Mouse (Mus musculus): ENCODE results near the gene Sell. TPM values are rescaled to one million over a fixed set of nuclear protein-coding genes. Genes with fewer than 3 reads are reported as not detected.

Sell gene
- polyA plus RNA-seq, 1 experiment from 2014 or later, result 10.8 TPM

DNA sequence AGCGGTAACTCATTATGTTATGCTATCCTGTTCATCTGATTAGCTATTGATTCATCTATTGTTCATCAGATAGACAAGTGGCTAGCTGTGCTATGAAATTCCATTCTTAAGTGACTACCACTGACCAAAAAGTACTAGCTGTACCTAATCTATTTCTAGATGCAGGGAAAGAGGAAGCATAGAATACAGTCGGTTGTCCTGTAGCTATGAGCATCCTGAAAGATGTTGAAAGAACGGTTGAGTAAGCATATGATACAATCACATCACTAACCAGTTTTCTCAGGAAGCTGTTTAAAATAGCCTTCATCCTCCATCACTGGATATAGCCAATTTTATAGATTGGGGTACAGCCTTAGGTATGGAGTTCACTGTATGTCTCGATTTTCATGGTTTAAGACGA is 26.1 kb downstream of the Sell start:
- Histone ChIP-seq H3K9ac (replicated peaks) (no peak overlapping the region), H3K27ac (ENCODE audit: low read depth) (peak overlapping the region; percentile 74; the same call in 1 of the 2 replicates), H3K36me3 (replicated peaks; ENCODE audit: insufficient read depth, low read length) (no peaks in the 10 kb centered on the region), H3K9me3 (ENCODE audit: low read length) (no peaks in the 10 kb centered on the region), H3K4me3 (ENCODE audit: low read depth, low read length) (no peak overlapping the region), H3K27me3 (ENCODE audit: insufficient read depth, low read length) (no peaks in the 10 kb centered on the region), H3K4me1 (ENCODE audit: insufficient read depth) (peaks cover 4% of the 10 kb centered on the region; the same call in 1 of the 2 replicates), H3K4me2 (ENCODE audit: low read depth, low read length) (no peak overlapping the region)
- DNase-seq (no peak), ATAC-seq (no peak)
- 56% methylated on average over 5 of the region's 5 CpGs for WGBS (ENCODE audit: insufficient replicate concordance)
- TF ChIP-seq EP300 (IDR thresholded peaks at IDR 0.05; ENCODE audit: low read depth) (no peak), CTCF (IDR thresholded peaks at IDR 0.05; ENCODE audit: low read depth) (no peak)

DNA sequence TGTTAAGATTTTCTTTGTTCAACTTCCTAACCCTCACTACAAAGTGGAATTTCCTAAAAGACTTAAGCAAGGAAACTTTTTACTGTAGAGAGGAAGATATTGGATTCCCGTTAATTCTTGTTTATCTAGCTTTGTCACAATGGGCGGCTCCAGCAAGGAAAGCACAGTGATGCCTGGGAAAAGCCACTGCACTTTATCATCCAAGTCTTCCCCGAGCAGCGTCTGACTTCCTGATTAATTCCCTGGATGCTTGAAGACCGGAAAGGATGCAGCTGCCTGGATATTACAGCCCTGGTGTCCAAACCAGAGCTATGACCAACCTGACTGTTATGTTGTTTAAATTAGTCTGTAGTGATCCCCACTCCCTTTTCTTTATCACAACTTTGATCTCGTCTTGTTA is 35.0 kb downstream of the Sell start:
- Histone ChIP-seq H3K4me3 (ENCODE audit: low read depth, low read length) (no peak overlapping the region), H3K27ac (ENCODE audit: low read depth) (no peak overlapping the region), H3K9ac (replicated peaks) (no peak overlapping the region), H3K4me2 (ENCODE audit: low read depth, low read length) (no peak overlapping the region), H3K27me3 (ENCODE audit: insufficient read depth, low read length) (no peaks in the 10 kb centered on the region), H3K9me3 (ENCODE audit: low read length) (no peaks in the 10 kb centered on the region), H3K4me1 (ENCODE audit: insufficient read depth) (no peaks in the 10 kb centered on the region), H3K36me3 (replicated peaks; ENCODE audit: insufficient read depth, low read length) (no peaks in the 10 kb centered on the region)
- DNase-seq (no peak), ATAC-seq (no peak)
- no peak for TF ChIP-seq EP300 (IDR thresholded peaks at IDR 0.05; ENCODE audit: low read depth)
- no peak for TF ChIP-seq CTCF (IDR thresholded peaks at IDR 0.05; ENCODE audit: low read depth)
- WGBS (ENCODE audit: insufficient replicate concordance), result 58% methylated on average over 6 of the region's 6 CpGs

DNA sequence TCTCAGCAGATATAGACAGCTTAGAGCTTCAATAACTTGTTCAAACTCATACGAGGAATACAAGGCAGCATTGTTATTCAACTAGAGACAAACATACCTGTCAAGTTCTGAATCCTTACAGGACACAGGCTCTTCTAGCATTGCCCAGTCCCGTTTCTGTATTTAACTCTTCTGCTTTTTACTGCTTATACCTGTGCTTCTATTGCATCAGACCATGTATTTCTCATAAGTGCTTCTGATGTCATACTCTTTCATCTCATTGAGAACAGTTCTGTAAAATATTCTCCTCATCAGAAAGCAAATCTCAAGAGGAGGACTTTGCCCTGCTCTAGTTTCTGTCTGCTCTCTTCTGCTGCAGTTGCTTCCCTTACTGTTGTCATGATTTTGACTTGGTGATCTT is 36.1 kb downstream of the Sell start:
- H3K4me3 ChIP-seq (ENCODE audit: low read depth, low read length), result no peak overlapping the region
- ATAC-seq (no peak), DNase-seq (no peak)
- no peaks in the 10 kb centered on the region for H3K9me3 ChIP-seq (ENCODE audit: low read length)
- WGBS (ENCODE audit: insufficient replicate concordance), result 66% methylated on average over 2 of the region's 2 CpGs
- H3K4me2 ChIP-seq (ENCODE audit: low read depth, low read length), result no peak overlapping the region
- H3K27ac ChIP-seq (ENCODE audit: low read depth), result no peak overlapping the region
- no peak overlapping the region for H3K9ac ChIP-seq (replicated peaks)
- H3K27me3 ChIP-seq (ENCODE audit: insufficient read depth, low read length), result no peaks in the 10 kb centered on the region
- no peaks in the 10 kb centered on the region for H3K36me3 ChIP-seq (replicated peaks; ENCODE audit: insufficient read depth, low read length)
- TF ChIP-seq EP300 (IDR thresholded peaks at IDR 0.05; ENCODE audit: low read depth), result no peak
- no peak for TF ChIP-seq CTCF (IDR thresholded peaks at IDR 0.05; ENCODE audit: low read depth)
- H3K4me1 ChIP-seq (ENCODE audit: insufficient read depth), result no peaks in the 10 kb centered on the region

DNA sequence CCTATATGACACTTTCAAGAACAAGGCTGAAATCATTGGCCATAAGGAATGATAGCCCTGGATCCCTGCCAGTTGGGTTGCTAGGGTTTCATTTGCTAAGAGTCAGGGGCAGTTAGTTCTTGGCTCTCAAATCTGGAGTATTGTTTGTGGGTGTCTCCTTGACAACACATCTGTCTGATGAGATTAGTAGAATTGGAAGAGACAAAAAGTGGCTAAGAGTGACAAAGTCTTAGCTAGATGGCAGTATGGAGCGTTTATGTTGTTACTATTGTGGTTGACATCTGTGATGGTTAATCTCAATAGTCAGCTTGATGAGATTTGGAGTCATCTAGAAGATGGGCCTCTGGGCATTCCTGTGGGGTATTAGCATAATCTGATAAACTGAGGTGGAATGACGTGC is 36.6 kb downstream of the Sell start:
- DNase-seq, result no peak
- WGBS (ENCODE audit: insufficient replicate concordance), result 61% methylated on average over 2 of the region's 2 CpGs
- Histone ChIP-seq H3K4me3 (ENCODE audit: low read depth, low read length) (no peak overlapping the region), H3K4me2 (ENCODE audit: low read depth, low read length) (no peak overlapping the region), H3K9me3 (ENCODE audit: low read length) (no peaks in the 10 kb centered on the region), H3K27me3 (ENCODE audit: insufficient read depth, low read length) (no peaks in the 10 kb centered on the region), H3K9ac (replicated peaks) (no peak overlapping the region), H3K4me1 (ENCODE audit: insufficient read depth) (no peaks in the 10 kb centered on the region), H3K27ac (ENCODE audit: low read depth) (no peak overlapping the region), H3K36me3 (replicated peaks; ENCODE audit: insufficient read depth, low read length) (no peaks in the 10 kb centered on the region)
- ATAC-seq, result no peak
- TF ChIP-seq CTCF (IDR thresholded peaks at IDR 0.05; ENCODE audit: low read depth) (no peak), EP300 (IDR thresholded peaks at IDR 0.05; ENCODE audit: low read depth) (no peak)

DNA sequence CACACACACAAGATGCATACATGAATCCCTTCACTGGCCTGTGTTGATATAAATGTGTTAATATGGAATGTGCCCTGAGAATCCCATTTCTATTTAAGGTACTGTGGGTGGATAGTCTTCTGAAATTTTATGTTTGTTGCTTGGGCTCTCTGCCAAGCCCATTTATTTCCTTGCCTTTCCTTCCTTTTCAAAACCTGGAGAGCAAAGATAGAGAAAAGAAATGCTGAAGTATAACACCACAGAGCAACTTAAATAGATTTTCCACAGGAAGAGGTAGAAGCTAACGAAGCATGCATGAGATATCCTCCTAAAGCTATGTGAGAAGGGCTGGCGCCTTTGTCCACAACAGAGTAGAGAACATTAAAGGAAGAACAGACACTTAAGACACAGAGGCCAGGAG is 48.0 kb downstream of the Sell start:
- Histone ChIP-seq H3K9me3 (ENCODE audit: low read length) (no peaks in the 10 kb centered on the region), H3K4me3 (ENCODE audit: low read depth, low read length) (no peak overlapping the region), H3K27ac (ENCODE audit: low read depth) (no peak overlapping the region), H3K27me3 (ENCODE audit: insufficient read depth, low read length) (no peaks in the 10 kb centered on the region), H3K36me3 (replicated peaks; ENCODE audit: insufficient read depth, low read length) (no peaks in the 10 kb centered on the region), H3K4me2 (ENCODE audit: low read depth, low read length) (no peak overlapping the region), H3K4me1 (ENCODE audit: insufficient read depth) (no peaks in the 10 kb centered on the region), H3K9ac (replicated peaks) (no peak overlapping the region)
- TF ChIP-seq CTCF (IDR thresholded peaks at IDR 0.05; ENCODE audit: low read depth) (no peak), EP300 (IDR thresholded peaks at IDR 0.05; ENCODE audit: low read depth) (peak; percentile 50; the same call in 1 of the 2 replicates)
- WGBS (ENCODE audit: insufficient replicate concordance), result 48% methylated on average over 2 of the region's 2 CpGs
- DNase-seq (no peak), ATAC-seq (no peak)

DNA sequence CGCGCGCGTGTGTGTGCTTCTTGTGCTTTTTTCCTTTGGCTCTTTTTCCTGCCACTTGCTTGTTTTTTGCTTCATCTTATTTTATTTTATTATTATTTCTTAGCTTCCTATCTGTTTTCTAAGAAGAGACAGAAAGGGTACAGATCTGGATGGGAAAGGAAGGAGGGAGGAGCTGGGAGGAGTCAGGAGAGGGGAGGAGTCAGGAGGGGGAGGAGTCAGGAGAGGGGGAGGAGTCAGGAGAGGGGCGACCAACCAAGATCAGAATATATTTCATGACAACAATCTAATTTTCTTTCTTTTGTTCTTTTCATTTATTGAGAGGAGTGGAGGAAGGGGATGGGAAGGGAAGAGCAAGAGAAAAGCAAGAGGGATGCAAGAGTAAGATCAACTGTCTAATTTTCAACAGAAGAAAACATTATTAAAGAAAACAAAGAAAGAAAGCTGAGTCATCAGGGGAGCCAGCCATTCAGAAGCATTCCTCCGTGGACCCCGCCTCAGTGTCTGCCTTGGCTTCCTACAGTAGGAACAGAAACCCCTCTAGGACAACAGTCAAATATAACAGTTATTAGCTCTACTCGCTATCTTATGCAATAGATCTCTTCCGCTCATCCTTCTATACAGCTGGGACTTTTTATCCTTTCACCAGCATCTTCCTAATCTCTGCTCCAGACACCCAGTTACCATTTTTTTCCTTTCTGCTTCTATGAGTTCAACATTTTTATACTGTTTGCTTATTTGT is 49.0 kb downstream of the Sell start:
- no peak overlapping the region for H3K4me3 ChIP-seq (ENCODE audit: low read depth, low read length)
- H3K4me2 ChIP-seq (ENCODE audit: low read depth, low read length), result no peak overlapping the region
- TF ChIP-seq CTCF (IDR thresholded peaks at IDR 0.05; ENCODE audit: low read depth), result no peak
- no peak for TF ChIP-seq EP300 (IDR thresholded peaks at IDR 0.05; ENCODE audit: low read depth)
- H3K9me3 ChIP-seq (ENCODE audit: low read length), result no peaks in the 10 kb centered on the region
- ATAC-seq (no peak), DNase-seq (no peak)
- no peaks in the 10 kb centered on the region for H3K36me3 ChIP-seq (replicated peaks; ENCODE audit: insufficient read depth, low read length)
- WGBS (ENCODE audit: insufficient replicate concordance), result 87% methylated on average over 9 of the region's 9 CpGs
- H3K27ac ChIP-seq (ENCODE audit: low read depth), result no peak overlapping the region
- H3K9ac ChIP-seq (replicated peaks), result no peak overlapping the region
- no peaks in the 10 kb centered on the region for H3K27me3 ChIP-seq (ENCODE audit: insufficient read depth, low read length)
- no peaks in the 10 kb centered on the region for H3K4me1 ChIP-seq (ENCODE audit: insufficient read depth)

Measured in liver, postnatal 0 days (tissue).